Mouse (Mus musculus): ENCODE results near the gene Fry. TPM values are rescaled to one million over a fixed set of nuclear protein-coding genes. Genes with fewer than 3 reads are reported as not detected.
A peak's percentile ranks its signal among the peaks of the same experiment; 100 is the strongest.

Fry gene
- total RNA-seq, 4 experiments from 2014 or later = 66.6 to 79.5 (median 70.9) TPM

DNA sequence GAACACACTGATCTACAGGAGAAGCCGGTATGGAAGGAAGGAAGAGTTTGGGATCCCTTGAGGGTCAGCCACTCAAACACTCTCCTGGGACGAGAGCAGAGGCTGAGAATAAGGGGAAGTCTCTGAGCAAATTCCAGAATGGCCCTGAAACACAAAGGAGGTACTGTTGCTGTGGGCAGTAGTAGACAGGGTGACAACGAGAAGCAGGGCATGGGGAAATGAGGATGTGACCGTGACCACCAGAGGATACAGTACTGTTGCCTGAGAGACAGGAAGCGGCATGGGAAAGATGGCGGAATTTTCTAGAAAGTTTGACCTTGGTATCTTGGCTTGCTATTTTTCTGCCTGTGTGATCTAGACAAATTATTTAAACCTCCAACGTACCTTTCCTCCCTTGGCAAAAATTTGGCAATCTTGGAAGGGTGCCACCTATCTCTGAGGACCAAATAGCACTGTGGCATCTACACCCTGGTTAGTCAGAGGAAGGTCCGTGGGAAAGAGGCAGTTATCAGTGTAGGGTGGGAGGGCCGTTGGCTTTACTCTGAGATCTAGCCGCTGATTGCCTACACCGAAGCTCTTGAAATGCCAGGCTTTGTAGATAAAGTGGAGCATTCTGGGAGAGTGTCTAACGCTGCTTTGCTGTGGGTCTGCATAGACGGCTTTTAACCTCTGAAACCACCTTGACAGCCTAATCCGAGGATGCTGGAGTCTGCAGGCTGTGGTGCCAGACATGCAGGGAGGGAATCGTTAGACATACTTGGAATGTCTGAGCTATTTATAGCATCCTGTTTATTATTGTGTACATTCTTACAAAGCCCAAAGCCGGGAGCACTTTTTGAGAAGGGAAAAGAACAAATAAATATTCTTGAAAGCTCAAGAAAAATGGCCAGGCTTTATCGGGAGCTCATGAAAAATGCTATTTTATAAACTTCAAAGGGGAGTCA, 266.1 kb downstream of the Fry start:
- DNase-seq (ENCODE audit: low spot score in 2 of 2) = no peak

DNA sequence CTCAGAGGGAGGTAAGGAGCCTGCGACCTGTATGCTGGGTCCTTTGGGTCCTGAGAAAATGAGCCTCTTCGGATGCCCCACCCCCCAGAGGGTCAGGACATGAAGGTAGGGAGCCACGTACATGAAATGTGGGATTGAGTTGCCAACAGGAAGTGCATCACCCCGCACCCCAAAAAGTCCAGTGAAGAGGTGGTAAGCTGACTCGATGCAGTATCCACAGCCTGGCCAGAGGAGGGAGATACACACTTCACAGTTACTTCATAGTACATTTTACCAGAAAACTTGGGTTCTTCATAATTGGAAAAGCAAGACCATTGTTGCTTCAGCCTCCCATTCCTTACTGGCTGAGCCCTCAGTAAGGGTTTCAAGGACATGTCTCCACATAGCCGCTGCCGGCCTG, 266.8 kb downstream of the Fry start:
- DNase-seq (ENCODE audit: low spot score in 2 of 2) = no peak

GRCm38 (mm10) chr5:150388623-150389022, 270.2 kb downstream of the Fry start:
- DNase-seq (ENCODE audit: low spot score in 2 of 2) = no peak

DNA sequence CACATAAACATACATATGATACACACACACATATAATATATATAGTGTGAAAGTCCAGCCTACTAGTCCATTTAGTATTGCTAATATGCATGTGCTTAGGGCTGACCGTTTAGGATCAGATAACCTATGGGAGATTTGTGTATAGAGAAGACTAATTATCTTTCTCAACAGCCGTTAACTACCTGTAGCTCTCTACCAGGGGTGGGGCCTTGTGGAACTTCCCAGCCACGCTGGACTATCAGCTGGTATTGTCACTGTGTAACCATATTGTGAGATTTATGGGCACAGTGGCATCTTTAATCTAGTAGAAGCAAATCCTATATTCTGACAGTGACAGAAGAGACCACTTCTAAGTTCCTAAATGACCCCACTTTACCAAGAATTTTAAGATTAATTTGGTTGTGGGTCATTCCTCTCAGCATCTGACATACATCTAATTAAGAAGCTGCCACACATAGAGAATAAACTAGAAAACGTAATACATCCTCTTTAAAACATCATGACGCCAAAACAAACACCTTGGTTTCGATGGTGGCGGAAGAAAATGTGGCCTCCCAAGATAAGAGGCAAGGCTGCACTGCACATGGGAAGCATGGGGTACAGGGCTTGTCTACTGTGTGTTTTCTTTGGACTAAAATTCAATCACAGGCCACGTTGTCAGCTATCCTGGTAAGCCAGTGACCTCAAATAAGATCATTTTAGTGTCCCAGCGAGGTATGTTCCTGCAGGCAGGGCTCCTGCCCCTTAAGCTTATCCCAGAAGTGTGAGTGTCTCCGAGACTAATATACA, 271.3 kb downstream of the Fry start:
- no peak for DNase-seq (ENCODE audit: low spot score in 2 of 2)

DNA sequence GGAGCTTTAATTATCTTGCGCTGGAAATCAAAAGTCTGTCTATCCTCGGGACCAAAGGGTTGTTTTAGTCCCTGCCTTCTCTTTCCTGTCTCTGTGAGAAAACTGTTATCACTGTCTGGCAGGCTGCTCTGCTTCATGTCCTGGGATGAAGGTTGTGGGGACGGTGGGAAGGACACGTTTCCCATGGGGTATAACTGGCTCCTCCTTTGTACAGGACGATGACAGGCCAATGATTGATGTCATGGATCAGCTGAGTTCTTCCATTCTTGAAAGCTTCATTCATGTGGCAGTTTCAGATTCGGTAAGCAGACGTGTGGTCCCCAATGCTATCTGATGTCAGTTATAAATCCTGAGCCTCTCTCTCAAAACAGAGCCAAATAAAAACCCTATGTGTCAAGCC, 272.0 kb downstream of the Fry start:
- no peak for DNase-seq (ENCODE audit: low spot score in 2 of 2)

DNA sequence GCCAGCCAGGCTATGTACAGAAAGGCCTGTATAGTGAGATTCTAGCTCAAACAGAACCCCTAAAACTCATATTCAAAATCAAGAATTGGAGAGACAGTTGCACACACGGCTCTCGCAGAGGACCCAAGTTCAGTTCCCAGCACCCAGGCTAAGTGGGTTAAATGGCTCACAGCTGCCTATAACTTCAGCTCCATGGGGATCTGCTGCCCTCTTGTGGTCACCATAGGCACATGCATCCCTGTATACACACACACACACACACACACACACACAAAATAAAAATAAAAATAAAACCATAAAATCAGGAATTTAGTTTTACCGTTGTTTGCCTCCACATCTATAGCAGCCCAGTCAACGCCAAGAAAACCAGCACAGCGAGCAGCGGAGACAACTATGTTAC, 276.2 kb downstream of the Fry start:
- DNase-seq (ENCODE audit: low spot score in 2 of 2) = no peak

GRCm38 (mm10) chr5:150402832-150403447, 284.5 kb downstream of the Fry start:
- DNase-seq (ENCODE audit: low spot score in 2 of 2) = no peak

DNA sequence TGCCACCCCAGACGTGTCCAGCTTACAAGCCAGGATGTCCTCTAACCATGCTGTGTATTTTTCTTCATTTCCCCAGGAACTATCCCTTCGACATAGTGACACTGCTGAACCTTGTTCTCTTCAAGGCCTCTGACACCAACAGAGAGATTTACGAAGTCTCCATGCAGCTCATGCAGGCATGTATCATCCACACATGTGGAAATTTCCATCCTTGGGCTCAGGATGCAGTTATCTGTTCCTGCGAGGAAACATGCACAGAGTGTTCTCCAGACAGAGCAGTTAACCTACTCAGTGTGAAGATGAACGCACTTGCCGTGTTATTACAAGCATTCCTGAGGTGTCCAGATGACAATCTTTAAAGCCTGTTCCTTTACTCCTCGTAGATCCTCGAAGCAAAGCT, 286.4 kb downstream of the Fry start:
- DNase-seq (ENCODE audit: low spot score in 2 of 2) = no peak

DNA sequence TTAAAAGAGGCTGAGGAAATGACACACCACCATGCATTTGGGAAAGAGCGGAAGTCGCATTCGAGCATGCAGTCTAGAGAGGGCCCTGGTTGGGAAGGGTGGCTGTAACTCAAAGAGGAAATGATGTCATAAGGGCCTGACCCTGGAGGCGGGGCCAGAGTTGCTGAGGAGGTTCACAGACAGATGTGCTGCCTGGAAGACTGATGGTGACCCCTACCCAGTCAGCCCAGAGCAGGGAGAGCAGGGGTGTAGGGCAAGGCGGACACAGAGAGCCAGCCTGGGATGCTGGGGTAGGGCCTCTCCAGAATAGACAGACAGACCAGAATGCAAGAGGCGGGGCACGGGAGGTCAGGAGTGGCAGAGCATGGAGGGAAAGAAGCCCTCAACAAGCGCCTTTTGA, 290.5 kb downstream of the Fry start:
- no peak for DNase-seq (ENCODE audit: low spot score in 2 of 2)

DNA sequence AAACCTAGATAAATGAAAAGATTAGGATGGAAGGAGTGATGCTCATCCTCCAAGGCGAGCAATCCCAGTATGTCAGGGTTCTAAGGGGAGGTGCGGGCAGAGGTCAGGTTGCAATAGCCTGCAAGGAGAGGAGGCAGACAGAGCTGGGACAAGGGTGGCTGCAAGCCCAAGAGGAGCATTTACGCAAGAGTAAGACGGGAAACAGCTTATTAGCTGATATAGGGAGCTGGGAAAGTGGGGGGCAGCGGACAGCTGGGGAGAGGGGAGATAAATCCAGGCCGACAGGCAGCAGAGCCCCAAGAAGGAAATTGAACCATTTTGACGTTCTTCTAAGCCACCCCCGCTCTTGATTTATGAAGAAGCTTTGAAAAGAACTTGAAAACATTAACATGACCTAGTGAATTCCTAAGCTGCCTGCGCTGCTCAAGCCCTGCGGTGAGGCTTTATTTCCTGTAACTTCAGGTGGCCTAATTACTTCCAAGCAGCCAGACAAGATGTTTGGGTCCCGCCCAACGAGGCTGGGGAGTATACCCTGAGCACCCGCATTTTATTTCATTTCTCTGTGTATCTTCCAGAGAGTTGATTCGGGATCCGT, 291.1 kb downstream of the Fry start:
- DNase-seq (ENCODE audit: low spot score in 2 of 2) = no peak

GRCm38 (mm10) chr5:150412750-150413450, 294.5 kb downstream of the Fry start:
- DNase-seq (ENCODE audit: low spot score in 2 of 2) = no peak

DNA sequence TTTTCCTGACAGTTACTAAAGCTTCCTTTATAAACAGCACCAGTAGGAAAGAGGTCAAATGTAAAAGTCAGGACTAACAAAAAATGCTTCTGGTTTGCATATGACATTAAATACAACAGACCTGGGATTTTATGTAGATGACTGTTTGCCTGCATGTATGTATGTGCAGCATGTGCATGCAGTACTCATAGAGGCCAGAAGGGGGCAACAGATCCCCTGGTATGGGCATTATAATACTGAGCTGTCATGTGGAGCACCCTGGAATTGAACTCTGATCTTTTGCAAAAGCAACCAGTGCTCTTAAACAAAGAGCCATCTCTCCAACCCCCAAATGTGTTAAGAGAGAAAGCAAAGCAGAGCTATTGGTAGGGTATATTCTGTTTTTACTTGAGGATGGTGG, 296.4 kb downstream of the Fry start:
- DNase-seq (ENCODE audit: low spot score in 2 of 2) = no peak

- no peak for DNase-seq (ENCODE audit: low spot score in 2 of 2)
Observed at GRCm38 (mm10) chr5:150417223-150417622, 298.8 kb downstream of the Fry start.

- DNase-seq (ENCODE audit: low spot score in 2 of 2) = no peak
Observed at GRCm38 (mm10) chr5:150418035-150418434, 299.6 kb downstream of the Fry start.

DNA sequence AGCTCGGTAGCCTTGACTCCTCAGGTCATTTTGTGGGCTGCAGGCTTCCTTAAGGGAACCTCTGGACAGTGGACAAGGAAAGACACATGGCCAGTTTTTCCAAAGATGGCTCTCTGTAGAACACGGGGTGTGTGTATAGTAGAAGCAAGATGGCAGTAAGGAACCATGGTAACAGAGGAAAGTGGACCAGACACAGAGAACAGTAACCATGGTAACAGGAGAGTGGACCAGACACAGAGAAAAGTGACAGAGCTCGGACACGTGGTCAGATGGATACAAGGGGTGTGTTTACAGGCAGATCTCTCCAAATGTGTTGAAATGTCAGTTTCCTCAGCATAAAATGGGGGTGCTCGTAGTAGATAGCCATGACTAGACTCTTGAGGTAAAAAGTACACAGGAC, 306.6 kb downstream of the Fry start:
- no peak for DNase-seq (ENCODE audit: low spot score in 2 of 2)

DNA sequence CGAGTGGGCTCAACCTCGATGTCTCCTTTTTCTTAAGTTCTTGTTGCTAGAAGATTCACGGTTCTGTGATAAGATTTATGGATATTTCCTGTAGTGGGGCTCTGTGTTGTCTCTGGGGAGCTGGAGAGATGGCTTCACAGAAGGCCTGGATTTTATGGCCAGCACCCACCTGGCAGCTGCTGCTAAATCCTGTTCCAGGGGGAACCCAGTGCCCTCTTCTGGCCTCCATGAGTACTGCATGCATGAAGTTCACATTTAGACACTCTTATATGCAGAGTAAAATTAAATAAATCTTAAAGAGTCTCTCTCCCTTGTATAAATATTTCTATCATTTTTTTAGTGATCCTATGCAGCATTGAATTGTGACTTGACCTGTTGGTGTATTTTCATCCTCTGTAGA, 308.1 kb downstream of the Fry start:
- DNase-seq (ENCODE audit: low spot score in 2 of 2) = peak in 1 of 2 experiments; percentile 12

DNA sequence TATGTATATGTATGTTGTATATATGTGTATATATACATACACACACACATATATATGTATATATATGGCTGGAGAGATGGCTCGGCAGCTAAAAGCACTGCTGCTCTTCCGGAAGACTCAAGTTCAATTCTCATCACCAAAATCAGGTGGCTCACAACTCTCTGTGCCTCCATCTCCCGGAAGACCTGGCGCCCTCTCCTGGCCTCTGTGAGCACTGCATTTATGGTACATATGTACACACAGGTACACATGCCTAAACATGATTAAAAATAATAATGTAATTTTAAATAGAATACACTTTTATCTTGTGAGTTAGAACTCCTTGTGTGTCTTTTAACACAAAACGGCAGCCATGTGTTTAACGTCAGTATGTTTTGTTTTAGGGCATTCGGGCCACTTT, 312.8 kb downstream of the Fry start:
- DNase-seq (ENCODE audit: low spot score in 2 of 2) = no peak

DNA sequence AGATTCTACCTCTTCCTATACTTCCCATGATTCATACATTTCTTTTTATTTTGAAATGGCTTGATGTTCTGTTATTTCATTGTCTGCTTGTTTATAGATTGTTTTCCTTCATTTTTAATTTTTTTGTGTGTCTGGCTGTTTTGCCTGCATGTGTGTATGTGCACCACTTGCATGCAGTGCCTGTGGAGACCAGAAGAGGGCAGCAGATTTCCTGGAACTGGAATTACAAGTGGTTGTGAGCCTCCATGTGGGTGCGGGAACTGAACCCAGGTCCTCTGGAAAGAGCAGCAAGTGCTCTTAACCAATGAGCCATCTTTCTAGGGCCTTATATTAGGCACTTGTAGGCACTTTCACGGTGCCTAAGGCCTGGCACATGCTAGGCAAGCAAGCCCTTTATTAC, 314.5 kb downstream of the Fry start:
- no peak for DNase-seq (ENCODE audit: low spot score in 2 of 2)

- DNase-seq (ENCODE audit: low spot score in 2 of 2) = peak; percentile 70 to 81
Observed at GRCm38 (mm10) chr5:150436629-150437389, 318.4 kb downstream of the Fry start.

DNA sequence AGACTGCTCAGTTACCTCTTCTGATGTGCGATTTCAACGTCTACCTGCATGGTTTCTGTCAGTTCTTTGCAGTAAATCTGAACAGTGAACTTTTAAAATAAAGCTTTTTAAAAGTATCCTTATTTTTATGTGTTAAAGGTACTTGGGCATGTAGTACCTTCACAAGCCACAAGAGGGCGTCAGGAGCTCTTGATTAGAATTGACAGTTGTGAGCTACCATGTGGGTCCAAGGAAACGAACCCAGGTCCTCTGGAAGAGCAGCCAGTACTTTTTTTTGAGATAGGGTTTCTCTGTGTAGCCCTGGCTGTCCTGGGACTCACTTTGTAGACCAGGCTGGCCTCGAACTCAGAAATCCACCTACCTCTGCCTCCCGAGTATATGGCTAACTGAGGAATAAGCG, 323.2 kb downstream of the Fry start:
- DNase-seq (ENCODE audit: low spot score in 2 of 2) = peak in 1 of 2 experiments; percentile 23

All from gastrocnemius, adult 8-10 months (tissue).